Mouse (Mus musculus): Measurements from ENCODE around the gene Pecr. TPM values are rescaled to one million over a fixed set of nuclear protein-coding genes. Genes with fewer than 3 reads are reported as not detected.

The Pecr gene
- polyA plus RNA-seq, 1 experiment, result 3.6 TPM

GRCm38 (mm10) chr1:72291421-72291820, 7.3 kb upstream of the Pecr start:
- Histone ChIP-seq H3K36me3 (ENCODE audit: control insufficient read depth, insufficient read depth, low read length) (no peaks in the 10 kb centered on the region), H3K27ac (ENCODE audit: control insufficient read depth, insufficient read depth, low read length) (no peak overlapping the region), H3K4me3 (ENCODE audit: control insufficient read depth, insufficient read depth, low read length) (no peak overlapping the region), H3K27me3 (ENCODE audit: control insufficient read depth, insufficient read depth, low read length) (no peaks in the 10 kb centered on the region), H3K4me1 (replicated peaks; ENCODE audit: control insufficient read depth, insufficient read depth, low read length) (no peaks in the 10 kb centered on the region)
- no peak for TF ChIP-seq CTCF (IDR thresholded peaks at IDR 0.05; ENCODE audit: borderline replicate concordance, control insufficient read depth, extremely low read depth, insufficient read depth, low read length, poor library complexity)
- no peak for TF ChIP-seq POLR2A (IDR thresholded peaks at IDR 0.05; ENCODE audit: control insufficient read depth, extremely low read depth, insufficient read depth, low read length, poor library complexity)
- 96% methylated on average over 4 of the region's 4 CpGs for WGBS
- no peak for DNase-seq

DNA sequence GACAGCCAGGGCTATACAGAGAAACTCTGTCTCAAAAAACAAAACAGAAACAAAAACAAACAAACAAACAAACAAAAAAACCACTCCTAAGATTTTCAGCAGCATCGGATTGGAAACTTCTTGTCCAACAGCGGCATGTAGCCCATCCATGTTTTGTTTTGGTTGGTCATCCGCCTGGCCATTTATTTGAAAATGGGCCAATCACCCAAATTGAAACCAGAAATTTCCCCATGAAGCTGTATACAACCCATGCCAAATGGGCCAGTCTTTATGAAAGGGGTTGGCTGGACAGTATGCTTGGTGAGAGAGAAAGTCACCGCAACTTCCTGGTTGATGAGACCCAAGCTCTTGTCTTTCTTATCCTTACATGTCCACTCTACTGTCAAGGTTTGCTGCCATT, 6.8 kb upstream of the Pecr start:
- DNase-seq, result no peak
- no peaks in the 10 kb centered on the region for H3K36me3 ChIP-seq (ENCODE audit: control insufficient read depth, insufficient read depth, low read length)
- no peak overlapping the region for H3K4me3 ChIP-seq (ENCODE audit: control insufficient read depth, insufficient read depth, low read length)
- H3K27ac ChIP-seq (ENCODE audit: control insufficient read depth, insufficient read depth, low read length), result no peak overlapping the region
- WGBS, result 96% methylated on average over 4 of the region's 4 CpGs
- H3K27me3 ChIP-seq (ENCODE audit: control insufficient read depth, insufficient read depth, low read length), result no peaks in the 10 kb centered on the region
- no peaks in the 10 kb centered on the region for H3K4me1 ChIP-seq (replicated peaks; ENCODE audit: control insufficient read depth, insufficient read depth, low read length)
- no peak for TF ChIP-seq POLR2A (IDR thresholded peaks at IDR 0.05; ENCODE audit: control insufficient read depth, extremely low read depth, insufficient read depth, low read length, poor library complexity)
- TF ChIP-seq CTCF (IDR thresholded peaks at IDR 0.05; ENCODE audit: borderline replicate concordance, control insufficient read depth, extremely low read depth, insufficient read depth, low read length, poor library complexity), result no peak

- Histone ChIP-seq H3K27ac (ENCODE audit: control insufficient read depth, insufficient read depth, low read length) (no peak overlapping the region), H3K4me3 (ENCODE audit: control insufficient read depth, insufficient read depth, low read length) (no peak overlapping the region), H3K36me3 (ENCODE audit: control insufficient read depth, insufficient read depth, low read length) (no peaks in the 10 kb centered on the region), H3K4me1 (replicated peaks; ENCODE audit: control insufficient read depth, insufficient read depth, low read length) (peaks cover 3% of the 10 kb centered on the region), H3K27me3 (ENCODE audit: control insufficient read depth, insufficient read depth, low read length) (no peaks in the 10 kb centered on the region)
- 94% methylated on average over 4 of the region's 4 CpGs for WGBS
- no peak for DNase-seq
- TF ChIP-seq CTCF (IDR thresholded peaks at IDR 0.05; ENCODE audit: borderline replicate concordance, control insufficient read depth, extremely low read depth, insufficient read depth, low read length, poor library complexity) (no peak), POLR2A (IDR thresholded peaks at IDR 0.05; ENCODE audit: control insufficient read depth, extremely low read depth, insufficient read depth, low read length, poor library complexity) (no peak)
Observed at GRCm38 (mm10) chr1:72288527-72289150, 4.5 kb upstream of the Pecr start.

DNA sequence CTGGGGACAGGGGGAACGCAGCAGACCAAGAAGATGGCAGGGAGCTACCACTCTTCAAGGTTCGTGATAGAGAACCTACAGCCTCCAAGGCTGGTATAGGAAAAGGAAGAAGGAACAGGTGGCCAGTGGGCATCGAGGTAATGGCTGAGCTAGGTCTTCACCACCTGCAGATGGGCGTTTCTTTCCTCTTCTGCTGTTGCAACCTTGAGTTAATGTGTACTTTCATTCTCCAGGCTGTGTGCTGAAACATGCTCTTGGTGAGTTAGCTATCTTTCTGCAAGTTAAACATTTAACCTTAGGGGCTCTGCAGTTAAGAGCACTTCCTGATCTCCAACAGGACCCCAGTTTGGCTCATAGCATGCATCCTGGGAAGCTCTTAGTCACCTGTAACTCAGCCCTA, 3.8 kb upstream of the Pecr start:
- DNase-seq, result no peak
- Histone ChIP-seq H3K4me1 (replicated peaks; ENCODE audit: control insufficient read depth, insufficient read depth, low read length) (peaks cover 3% of the 10 kb centered on the region), H3K4me3 (ENCODE audit: control insufficient read depth, insufficient read depth, low read length) (no peak overlapping the region), H3K36me3 (ENCODE audit: control insufficient read depth, insufficient read depth, low read length) (no peaks in the 10 kb centered on the region), H3K27me3 (ENCODE audit: control insufficient read depth, insufficient read depth, low read length) (no peaks in the 10 kb centered on the region), H3K27ac (ENCODE audit: control insufficient read depth, insufficient read depth, low read length) (no peak overlapping the region)
- TF ChIP-seq POLR2A (IDR thresholded peaks at IDR 0.05; ENCODE audit: control insufficient read depth, extremely low read depth, insufficient read depth, low read length, poor library complexity) (no peak), CTCF (IDR thresholded peaks at IDR 0.05; ENCODE audit: borderline replicate concordance, control insufficient read depth, extremely low read depth, insufficient read depth, low read length, poor library complexity) (no peak)
- WGBS, result 65% methylated on average over 4 of the region's 4 CpGs

- no peak for TF ChIP-seq CTCF (IDR thresholded peaks at IDR 0.05; ENCODE audit: borderline replicate concordance, control insufficient read depth, extremely low read depth, insufficient read depth, low read length, poor library complexity)
- no peak for TF ChIP-seq POLR2A (IDR thresholded peaks at IDR 0.05; ENCODE audit: control insufficient read depth, extremely low read depth, insufficient read depth, low read length, poor library complexity)
- no peak for DNase-seq
- no peak overlapping the region for H3K4me3 ChIP-seq (ENCODE audit: control insufficient read depth, insufficient read depth, low read length)
- H3K27me3 ChIP-seq (ENCODE audit: control insufficient read depth, insufficient read depth, low read length), result no peaks in the 10 kb centered on the region
- 85% methylated on average over 5 of the region's 5 CpGs for WGBS
- no peak overlapping the region for H3K27ac ChIP-seq (ENCODE audit: control insufficient read depth, insufficient read depth, low read length)
- no peaks in the 10 kb centered on the region for H3K36me3 ChIP-seq (ENCODE audit: control insufficient read depth, insufficient read depth, low read length)
- H3K4me1 ChIP-seq (replicated peaks; ENCODE audit: control insufficient read depth, insufficient read depth, low read length), result peaks cover 3% of the 10 kb centered on the region
Observed at GRCm38 (mm10) chr1:72286904-72287303, 2.8 kb upstream of the Pecr start.

- Histone ChIP-seq H3K4me3 (ENCODE audit: control insufficient read depth, insufficient read depth, low read length) (no peak overlapping the region), H3K4me1 (replicated peaks; ENCODE audit: control insufficient read depth, insufficient read depth, low read length) (peaks cover 3% of the 10 kb centered on the region), H3K27ac (ENCODE audit: control insufficient read depth, insufficient read depth, low read length) (no peak overlapping the region), H3K27me3 (ENCODE audit: control insufficient read depth, insufficient read depth, low read length) (no peaks in the 10 kb centered on the region), H3K36me3 (ENCODE audit: control insufficient read depth, insufficient read depth, low read length) (no peaks in the 10 kb centered on the region)
- WGBS, result 11% methylated on average over 5 of the region's 5 CpGs
- DNase-seq, result no peak
- TF ChIP-seq CTCF (IDR thresholded peaks at IDR 0.05; ENCODE audit: borderline replicate concordance, control insufficient read depth, extremely low read depth, insufficient read depth, low read length, poor library complexity), result no peak
Observed at GRCm38 (mm10) chr1:72284539-72284938, 425 bp upstream of the Pecr start.

- DNase-seq, result no peak
- 93% methylated on average over 1 of the region's 1 CpGs for WGBS
- Histone ChIP-seq H3K4me3 (ENCODE audit: control insufficient read depth, insufficient read depth, low read length) (no peak overlapping the region), H3K4me1 (replicated peaks; ENCODE audit: control insufficient read depth, insufficient read depth, low read length) (peaks cover 3% of the 10 kb centered on the region), H3K27ac (ENCODE audit: control insufficient read depth, insufficient read depth, low read length) (no peak overlapping the region), H3K36me3 (ENCODE audit: control insufficient read depth, insufficient read depth, low read length) (no peaks in the 10 kb centered on the region), H3K27me3 (ENCODE audit: control insufficient read depth, insufficient read depth, low read length) (no peaks in the 10 kb centered on the region)
- no peak for TF ChIP-seq CTCF (IDR thresholded peaks at IDR 0.05; ENCODE audit: borderline replicate concordance, control insufficient read depth, extremely low read depth, insufficient read depth, low read length, poor library complexity)
- TF ChIP-seq POLR2A (IDR thresholded peaks at IDR 0.05; ENCODE audit: control insufficient read depth, extremely low read depth, insufficient read depth, low read length, poor library complexity), result no peak
Observed at GRCm38 (mm10) chr1:72282604-72283003, 1.5 kb downstream of the Pecr start.
